Mouse (Mus musculus): ENCODE measurements around the gene Vac14.

Gene Vac14

GRCm38 (mm10) chr8:110618391-110619207 lies at the start of gene Vac14:
TSS of gene Vac14 (plus strand) at chr8:110618585.
- peak; percentile 98 for DNase-seq

GRCm38 (mm10) chr8:110592641-110593040 lies 25.7 kb upstream of the Vac14 start:
- no peak for DNase-seq

- no peak for DNase-seq
Observed at GRCm38 (mm10) chr8:110594164-110594563, 24.2 kb upstream of the Vac14 start.

- peak; percentile 43 for DNase-seq
Observed at GRCm38 (mm10) chr8:110604556-110604955, 13.8 kb upstream of the Vac14 start.

- DNase-seq = no peak
Observed at GRCm38 (mm10) chr8:110605401-110606015, 12.9 kb upstream of the Vac14 start.

GRCm38 (mm10) chr8:110615730-110616129 lies 2.7 kb upstream of the Vac14 start:
- no peak for DNase-seq

GRCm38 (mm10) chr8:110617801-110618358 lies 505 bp upstream of the Vac14 start:
- no peak for DNase-seq

- no peak for DNase-seq
Observed at GRCm38 (mm10) chr8:110619208-110619574, 806 bp downstream of the Vac14 start.

- DNase-seq = no peak
Observed at GRCm38 (mm10) chr8:110619919-110620318, 1.5 kb downstream of the Vac14 start.

- no peak for DNase-seq
Observed at GRCm38 (mm10) chr8:110626431-110626830, 8.0 kb downstream of the Vac14 start.

- DNase-seq = peak; percentile 71
Observed at GRCm38 (mm10) chr8:110629245-110630063, 11.1 kb downstream of the Vac14 start.

- no peak for DNase-seq
Observed at GRCm38 (mm10) chr8:110630079-110630478, 11.7 kb downstream of the Vac14 start.

GRCm38 (mm10) chr8:110630571-110631071 lies 12.2 kb downstream of the Vac14 start:
- peak; percentile 41 for DNase-seq

- no peak for DNase-seq
Observed at GRCm38 (mm10) chr8:110631201-110631600, 12.8 kb downstream of the Vac14 start.

GRCm38 (mm10) chr8:110633814-110634213 lies 15.4 kb downstream of the Vac14 start:
- DNase-seq = peak; percentile 16

- no peak for DNase-seq
Observed at GRCm38 (mm10) chr8:110636182-110636581, 17.8 kb downstream of the Vac14 start.

- DNase-seq = no peak
Observed at GRCm38 (mm10) chr8:110642331-110642730, 23.9 kb downstream of the Vac14 start.

GRCm38 (mm10) chr8:110643177-110643576 lies 24.8 kb downstream of the Vac14 start:
- peak; percentile 18 for DNase-seq

GRCm38 (mm10) chr8:110644422-110644821 lies 26.0 kb downstream of the Vac14 start:
- peak; percentile 25 for DNase-seq

GRCm38 (mm10) chr8:110644901-110645300 lies 26.5 kb downstream of the Vac14 start:
- DNase-seq = peak; percentile 70

- DNase-seq = peak; percentile 76
Observed at GRCm38 (mm10) chr8:110645340-110645739, 27.0 kb downstream of the Vac14 start.

- DNase-seq = peak; percentile 78
Observed at GRCm38 (mm10) chr8:110646064-110646463, 27.7 kb downstream of the Vac14 start.

GRCm38 (mm10) chr8:110648577-110648976 lies 30.2 kb downstream of the Vac14 start:
- no peak for DNase-seq
